ENCODE assay signal across 25 mouse cellular contexts in the genomic region with DNA sequence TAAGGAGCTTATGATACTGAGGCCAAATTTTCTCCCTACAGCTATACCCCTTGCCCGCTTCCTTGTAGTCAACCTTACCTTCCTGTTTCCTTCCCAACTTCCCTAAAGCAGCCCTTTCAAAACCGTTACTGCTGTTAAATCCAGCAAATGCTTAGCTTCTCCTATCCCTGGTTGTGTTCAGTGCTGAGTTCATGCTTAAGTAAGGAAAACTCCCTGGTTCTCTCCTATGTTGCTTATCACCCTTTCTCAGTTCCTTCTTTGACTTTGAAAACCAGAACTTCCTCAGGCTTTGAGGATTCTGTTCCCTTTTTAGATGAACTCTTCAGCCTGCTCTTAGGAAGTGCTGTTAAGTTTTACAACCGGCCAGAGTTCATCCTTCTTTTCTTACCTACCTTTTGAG. TPM values are rescaled to one million over a fixed set of nuclear protein-coding genes. Genes with fewer than 3 reads are reported as not detected.
DNase-seq lines count a peak whose midpoint lies in the region; ATAC-seq and TF ChIP-seq lines count a peak whose summit lies in the region.
"Had no signal": no experiment of that assay in that cellular context is flagged by ENCODE, and none has a peak within 500 bp of the region (broad histone marks: within the 10 kb centered on the region; RNA-seq: fewer than 3 reads in every experiment).

No protein-coding gene starts in this region.

- no peaks in the 10 kb centered on the region for H3K27me3 ChIP-seq in intestine, embryonic 15.5 days (replicated peaks)
- H3K27me3 ChIP-seq in intestine, postnatal 0 days (replicated peaks; ENCODE audit: control insufficient read depth, insufficient read depth, low read length) = no peaks in the 10 kb centered on the region
- H3K27me3 ChIP-seq in midbrain, embryonic 11.5 days (ENCODE audit: control insufficient read depth, insufficient read depth, low read length) = no peaks in the 10 kb centered on the region
- H3K27me3 ChIP-seq: embryonic facial prominence, embryonic 12.5 days; hindbrain, embryonic 12.5 days; liver, embryonic 15.5 days had no signal

- 60% methylated on average over 3 of the region's 3 CpGs for WGBS in intestine, embryonic 15.5 days
- WGBS in intestine, postnatal 0 days = 38% methylated on average over 3 of the region's 3 CpGs
- 81% methylated on average over 3 of the region's 3 CpGs for WGBS in midbrain, embryonic 11.5 days

- no peaks in the 10 kb centered on the region for H3K9me3 ChIP-seq in intestine, embryonic 15.5 days
- no peaks in the 10 kb centered on the region for H3K9me3 ChIP-seq in intestine, postnatal 0 days (ENCODE audit: control insufficient read depth)
- no peaks in the 10 kb centered on the region for H3K9me3 ChIP-seq in midbrain, embryonic 11.5 days (ENCODE audit: control insufficient read depth, low read length)
- H3K9me3 ChIP-seq: embryonic facial prominence, embryonic 12.5 days; hindbrain, embryonic 12.5 days; liver, embryonic 15.5 days had no signal

- H3K4me1 ChIP-seq in intestine, embryonic 15.5 days (replicated peaks) = no peaks in the 10 kb centered on the region
- H3K4me1 ChIP-seq in intestine, postnatal 0 days (replicated peaks; ENCODE audit: control insufficient read depth, insufficient read depth, low read length) = 0 out of 2 replicates have a peak, but pooled peaks cover 3% of the 10 kb centered on the region
- no peaks in the 10 kb centered on the region for H3K4me1 ChIP-seq in midbrain, embryonic 11.5 days (ENCODE audit: control insufficient read depth, insufficient read depth, low read length)
- H3K4me1 ChIP-seq: embryonic facial prominence, embryonic 12.5 days; hindbrain, embryonic 12.5 days; liver, embryonic 15.5 days had no signal

- H3K4me3 ChIP-seq in intestine, embryonic 15.5 days (replicated peaks) = no peak overlapping the region
- H3K4me3 ChIP-seq in intestine, postnatal 0 days (ENCODE audit: low read depth, low read length) = no peak overlapping the region
- H3K4me3 ChIP-seq in midbrain, embryonic 11.5 days (ENCODE audit: low read depth, low read length) = no peak overlapping the region
- H3K4me3 ChIP-seq: embryonic facial prominence, embryonic 12.5 days; hindbrain, embryonic 12.5 days; left cerebral cortex, adult 2 months; liver, embryonic 15.5 days; myocyte had no signal

- H3K9ac ChIP-seq in intestine, embryonic 15.5 days = no peak overlapping the region
- H3K9ac ChIP-seq in intestine, postnatal 0 days (ENCODE audit: low read depth, low read length) = no peak overlapping the region
- no peak overlapping the region for H3K9ac ChIP-seq in midbrain, embryonic 11.5 days (ENCODE audit: low read length)
- H3K9ac ChIP-seq: embryonic facial prominence, embryonic 12.5 days; hindbrain, embryonic 12.5 days; liver, embryonic 15.5 days had no signal

- ATAC-seq in intestine, embryonic 15.5 days = peak; percentile 57
- ATAC-seq in intestine, postnatal 0 days = no peak
- ATAC-seq in common myeloid progenitor, adult 5-6 weeks (replicated peaks; ENCODE audit: low read depth, poor library complexity, severe bottlenecking) = peak; percentile 90
- ATAC-seq in megakaryocyte progenitor cell, adult 5-6 weeks (replicated peaks; ENCODE audit: poor library complexity) = peak; percentile 90
- ATAC-seq in midbrain, embryonic 11.5 days (ENCODE audit: low FRiP score) = no peak
- ATAC-seq: forebrain, embryonic 14.5 days had no signal

- no peak for TF ChIP-seq CTCF in intestine, postnatal 0 days (IDR thresholded peaks at IDR 0.05; ENCODE audit: low read depth)

- H3K4me2 ChIP-seq in intestine, embryonic 15.5 days (replicated peaks) = no peak overlapping the region
- no peak overlapping the region for H3K4me2 ChIP-seq in intestine, postnatal 0 days (replicated peaks; ENCODE audit: low read depth)
- H3K4me2 ChIP-seq in midbrain, embryonic 11.5 days = no peak overlapping the region
- H3K4me2 ChIP-seq: embryonic facial prominence, embryonic 12.5 days; hindbrain, embryonic 12.5 days; liver, embryonic 15.5 days had no signal

- DNase-seq in A20 (ENCODE audit: low read depth, low spot score) = peak; percentile 41
- no peak for DNase-seq in spleen, postnatal 4 days (ENCODE audit: low spot score in 2 of 2)
- no peak for DNase-seq in midbrain, embryonic 11.5 days (ENCODE audit: low spot score, missing footprints)
- DNase-seq in ovary, postnatal 10 days (ENCODE audit: low spot score) = no peak
- DNase-seq: cerebellum, adult 9-10 months; gastrocnemius, postnatal 25 days; kidney, postnatal 4 days; layer of hippocampus, adult 9-11 months; left cerebral cortex, postnatal 4 days; lung, postnatal 4 days; midbrain, embryonic 14.5 days; right cerebral cortex, postnatal 25 days; thymus, postnatal 36 days had no signal

- H3K27ac ChIP-seq in intestine, embryonic 15.5 days = 0 out of 2 replicates have a peak overlapping the region, but pooled peaks have one; percentile 40
- H3K27ac ChIP-seq in intestine, postnatal 0 days (ENCODE audit: low read depth, low read length) = no peak overlapping the region
- H3K27ac ChIP-seq in midbrain, embryonic 11.5 days (ENCODE audit: low read depth, low read length) = no peak overlapping the region
- H3K27ac ChIP-seq: embryonic facial prominence, embryonic 12.5 days; hindbrain, embryonic 12.5 days; left cerebral cortex, adult 2 months; liver, embryonic 15.5 days had no signal

- no peaks in the 10 kb centered on the region for H3K36me3 ChIP-seq in intestine, embryonic 15.5 days
- H3K36me3 ChIP-seq in intestine, postnatal 0 days (ENCODE audit: control insufficient read depth, insufficient read depth) = no peaks in the 10 kb centered on the region
- H3K36me3 ChIP-seq in midbrain, embryonic 11.5 days (ENCODE audit: control insufficient read depth, insufficient read depth, low read length) = no peaks in the 10 kb centered on the region
- H3K36me3 ChIP-seq: embryonic facial prominence, embryonic 12.5 days; hindbrain, embryonic 12.5 days; liver, embryonic 15.5 days had no signal

RNA-seq across cellular contexts. Expression of gene Uts2b, which starts 4.1 kb away (rescaled TPM):
- polyA plus RNA-seq in intestine, embryonic 15.5 days (2015; fragmentation: Nextera tagmentation; extraction: Ambion mirVana) = 0.18 TPM in 1 of 2 replicates, not detected in the other
- 0.14 and 0.37 TPM in 2 replicates for polyA plus RNA-seq in intestine, postnatal 0 days (2015; fragmentation: Nextera tagmentation; extraction: Ambion mirVana)
- not detected in 2 replicates for total RNA-seq in common myeloid progenitor, adult 5-6 weeks (2017)
- total RNA-seq in megakaryocyte progenitor cell, adult 5-6 weeks (2015) = not detected in 2 replicates
- total RNA-seq in megakaryocyte progenitor cell, adult 5-6 weeks (2017) = not detected in 2 replicates
- not detected in 2 replicates for polyA plus RNA-seq in midbrain, embryonic 11.5 days (2014; fragmentation: Nextera tagmentation; extraction: Ambion mirVana)
- total RNA-seq: adrenal gland, adult 18-20 months; gastrocnemius, postnatal 25 days; left cerebral cortex, adult 2 months; left cerebral cortex, postnatal 4 days had no signal
- polyA plus RNA-seq: forebrain, embryonic 14.5 days; kidney, embryonic 14.5 days; liver, embryonic 15.5 days; myocyte had no signal

RNA-seq across cellular contexts. Expression of gene Ccdc50, which starts 14.5 kb away (rescaled TPM):
- 37.5 and 45.5 TPM in 2 replicates for polyA plus RNA-seq in intestine, embryonic 15.5 days (2015; fragmentation: Nextera tagmentation; extraction: Ambion mirVana)
- polyA plus RNA-seq in intestine, postnatal 0 days (2015; fragmentation: Nextera tagmentation; extraction: Ambion mirVana) = 18.9 and 21.0 TPM in 2 replicates
- 112 and 131 TPM in 2 replicates for total RNA-seq in common myeloid progenitor, adult 5-6 weeks (2017)
- 129 and 143 TPM in 2 replicates for total RNA-seq in megakaryocyte progenitor cell, adult 5-6 weeks (2015)
- total RNA-seq in megakaryocyte progenitor cell, adult 5-6 weeks (2017) = 77.9 and 146 TPM in 2 replicates
- polyA plus RNA-seq in midbrain, embryonic 11.5 days (2014; fragmentation: Nextera tagmentation; extraction: Ambion mirVana) = 74.9 and 77.1 TPM in 2 replicates

Comparison
In these comparisons a context has a peak if more than half of its experiments do, and no peak if none do; other contexts are left out.
1. ATAC-seq: peak in intestine, embryonic 15.5 days (single experiment), common myeloid progenitor, adult 5-6 weeks (single experiment) and megakaryocyte progenitor cell, adult 5-6 weeks (single experiment); none in intestine, postnatal 0 days (single experiment) and midbrain, embryonic 11.5 days (single experiment).